Mouse (Mus musculus): Measurements from ENCODE around the gene Galnt6. TPM values are rescaled to one million over a fixed set of nuclear protein-coding genes. Genes with fewer than 3 reads are reported as not detected.

Galnt6 gene
- polyA plus RNA-seq, 1 experiment from 2014 or later, result 0.27 TPM

DNA sequence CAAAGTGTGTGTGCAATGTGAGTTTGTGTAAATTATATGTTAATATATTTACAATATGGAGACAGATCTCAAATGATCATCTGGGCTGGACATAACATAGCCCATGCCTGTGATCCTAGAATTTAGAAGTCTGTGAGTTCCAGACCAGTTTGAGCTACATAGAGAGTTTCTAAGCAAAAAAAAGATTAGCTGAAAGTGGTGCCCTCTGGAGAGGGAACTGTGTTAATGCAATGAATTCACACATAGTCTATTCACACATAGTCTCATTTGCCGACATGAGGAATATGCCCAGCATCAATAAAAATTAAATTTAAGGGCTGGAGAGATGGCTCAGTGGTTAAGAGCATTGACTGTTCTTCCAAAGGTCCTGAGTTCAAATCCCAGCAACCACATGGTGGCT, 52.7 kb downstream of the Galnt6 start:
- no peaks in the 10 kb centered on the region for H3K36me3 ChIP-seq
- H3K4me1 ChIP-seq, result no peaks in the 10 kb centered on the region
- no peak for ATAC-seq (replicated peaks)
- no peak overlapping the region for H3K27ac ChIP-seq (replicated peaks)
- H3K4me2 ChIP-seq (replicated peaks), result no peak overlapping the region
- H3K9ac ChIP-seq (replicated peaks), result no peak overlapping the region
- no peak overlapping the region for H3K4me3 ChIP-seq
- H3K9me3 ChIP-seq, result no peaks in the 10 kb centered on the region
- 81% methylated on average over 1 of the region's 1 CpGs for WGBS
- H3K27me3 ChIP-seq, result no peaks in the 10 kb centered on the region

- no peak overlapping the region for H3K4me2 ChIP-seq (replicated peaks)
- H3K27ac ChIP-seq (replicated peaks), result no peak overlapping the region
- H3K9me3 ChIP-seq, result no peaks in the 10 kb centered on the region
- 66% methylated on average over 3 of the region's 3 CpGs for WGBS
- H3K27me3 ChIP-seq, result no peaks in the 10 kb centered on the region
- no peak overlapping the region for H3K9ac ChIP-seq (replicated peaks)
- H3K4me1 ChIP-seq, result no peaks in the 10 kb centered on the region
- no peak for ATAC-seq (replicated peaks)
- H3K36me3 ChIP-seq, result no peaks in the 10 kb centered on the region
- H3K4me3 ChIP-seq, result no peak overlapping the region
Observed at GRCm38 (mm10) chr15:100675486-100675885, 53.7 kb downstream of the Galnt6 start.

- Histone ChIP-seq H3K27ac (replicated peaks) (no peak overlapping the region), H3K36me3 (no peaks in the 10 kb centered on the region), H3K4me1 (no peaks in the 10 kb centered on the region), H3K9me3 (no peaks in the 10 kb centered on the region), H3K27me3 (no peaks in the 10 kb centered on the region), H3K9ac (replicated peaks) (no peak overlapping the region), H3K4me2 (replicated peaks) (no peak overlapping the region), H3K4me3 (no peak overlapping the region)
- ATAC-seq (replicated peaks), result no peak
- 89% methylated on average over 10 of the region's 10 CpGs for WGBS
Observed at GRCm38 (mm10) chr15:100674566-100674965, 54.6 kb downstream of the Galnt6 start.

- H3K4me3 ChIP-seq, result no peak overlapping the region
- no peak overlapping the region for H3K4me2 ChIP-seq (replicated peaks)
- WGBS, result 44% methylated on average over 12 of the region's 12 CpGs
- ATAC-seq (replicated peaks), result no peak
- no peaks in the 10 kb centered on the region for H3K27me3 ChIP-seq
- H3K27ac ChIP-seq (replicated peaks), result no peak overlapping the region
- H3K9ac ChIP-seq (replicated peaks), result no peak overlapping the region
- no peaks in the 10 kb centered on the region for H3K4me1 ChIP-seq
- no peaks in the 10 kb centered on the region for H3K9me3 ChIP-seq
- no peaks in the 10 kb centered on the region for H3K36me3 ChIP-seq
Observed at GRCm38 (mm10) chr15:100673585-100674391, 55.4 kb downstream of the Galnt6 start.

DNA sequence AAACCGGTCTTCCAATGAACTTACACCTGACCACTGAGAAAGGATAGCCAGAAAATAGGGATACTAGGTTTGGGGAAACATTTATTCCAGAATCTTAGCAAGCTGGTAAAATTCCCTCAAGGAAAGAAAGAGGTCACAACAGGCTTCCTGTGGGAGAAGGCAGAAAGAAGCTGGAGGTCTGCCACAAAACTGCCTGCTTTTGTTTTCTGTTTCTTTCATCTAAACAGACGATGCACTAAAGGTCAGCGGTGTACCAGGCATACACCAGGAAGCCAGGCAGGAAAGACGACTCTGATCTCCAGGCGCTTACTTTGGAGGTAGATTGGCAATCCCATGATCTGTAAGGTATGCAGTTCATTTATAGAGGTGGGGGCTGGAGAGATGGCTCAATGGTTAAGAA, 58.3 kb downstream of the Galnt6 start:
- 67% methylated on average over 5 of the region's 5 CpGs for WGBS
- no peaks in the 10 kb centered on the region for H3K27me3 ChIP-seq
- H3K36me3 ChIP-seq, result no peaks in the 10 kb centered on the region
- H3K9ac ChIP-seq (replicated peaks), result no peak overlapping the region
- no peak overlapping the region for H3K4me2 ChIP-seq (replicated peaks)
- H3K9me3 ChIP-seq, result no peaks in the 10 kb centered on the region
- no peak overlapping the region for H3K4me3 ChIP-seq
- H3K27ac ChIP-seq (replicated peaks), result no peak overlapping the region
- H3K4me1 ChIP-seq, result no peaks in the 10 kb centered on the region
- no peak for ATAC-seq (replicated peaks)

DNA sequence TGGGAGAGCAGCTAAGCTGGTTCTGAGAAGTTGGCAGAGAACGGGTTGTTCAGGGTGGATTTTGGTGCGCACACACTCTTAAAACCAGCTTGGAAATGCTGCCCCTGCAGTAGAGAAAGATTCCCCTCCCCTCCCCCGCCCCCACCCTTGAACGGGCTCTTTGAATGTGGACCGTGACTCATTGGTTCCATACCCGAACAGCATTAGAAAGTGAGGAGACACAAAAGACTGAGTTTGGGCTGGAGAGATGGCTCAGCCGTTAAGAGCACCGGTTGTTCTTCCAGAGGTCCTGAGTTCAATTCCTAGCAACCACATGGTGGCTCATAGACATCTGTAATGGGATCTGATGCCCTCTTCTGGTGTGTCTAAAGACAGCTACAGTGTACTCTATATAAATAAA, 59.2 kb downstream of the Galnt6 start:
- H3K36me3 ChIP-seq, result no peaks in the 10 kb centered on the region
- H3K27me3 ChIP-seq, result no peaks in the 10 kb centered on the region
- H3K4me3 ChIP-seq, result no peak overlapping the region
- H3K9me3 ChIP-seq, result no peaks in the 10 kb centered on the region
- WGBS, result 88% methylated on average over 8 of the region's 8 CpGs
- no peak overlapping the region for H3K9ac ChIP-seq (replicated peaks)
- H3K4me1 ChIP-seq, result no peaks in the 10 kb centered on the region
- no peak overlapping the region for H3K27ac ChIP-seq (replicated peaks)
- no peak overlapping the region for H3K4me2 ChIP-seq (replicated peaks)
- ATAC-seq (replicated peaks), result no peak

GRCm38 (mm10) chr15:100669337-100669736, 59.8 kb downstream of the Galnt6 start, which contains the start of gene Bin2:
Gene Bin2, minus strand, starts transcription at chr15:100669553.
- ATAC-seq (replicated peaks), result no peak
- H3K4me2 ChIP-seq (replicated peaks), result no peak within 1 kb of the TSS
- 94% methylated on average over 20 of the region's 20 CpGs for WGBS

DNA sequence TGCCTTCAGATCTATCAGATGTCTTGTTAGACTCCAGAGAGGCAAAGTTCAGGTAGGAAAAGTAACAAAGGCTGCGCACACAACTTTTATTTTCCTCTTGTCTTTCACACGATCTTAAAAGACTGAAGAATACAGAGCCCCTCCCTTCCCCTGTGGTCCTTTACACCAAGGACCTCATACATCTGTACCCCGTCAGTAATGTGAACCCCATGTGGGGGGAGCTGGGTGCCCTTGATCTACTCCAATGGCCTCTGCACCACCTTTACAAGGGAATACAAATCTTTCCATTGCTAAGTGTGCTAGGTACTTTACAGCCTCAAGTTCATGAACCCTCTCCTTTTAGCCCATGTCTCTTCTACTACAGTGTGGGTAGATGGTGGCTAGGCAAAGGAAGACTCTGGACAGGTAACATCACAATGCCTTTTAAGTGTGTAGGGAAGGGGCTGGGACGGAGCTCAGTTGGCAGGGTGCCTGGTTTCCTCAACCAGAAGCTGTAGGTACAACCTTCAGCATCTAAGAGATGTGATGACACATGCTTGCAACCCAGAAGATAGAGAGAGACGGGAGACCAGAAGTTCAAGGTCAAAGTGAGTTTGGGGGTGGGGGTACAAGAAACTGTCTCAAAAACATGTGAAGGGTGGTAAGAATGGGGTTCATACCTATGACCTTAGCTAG, 61.2 kb downstream of the Galnt6 start:
- Histone ChIP-seq H3K36me3 (no peaks in the 10 kb centered on the region), H3K27ac (replicated peaks) (no peak overlapping the region), H3K9me3 (no peaks in the 10 kb centered on the region), H3K4me1 (no peaks in the 10 kb centered on the region), H3K27me3 (no peaks in the 10 kb centered on the region), H3K4me3 (no peak overlapping the region), H3K9ac (replicated peaks) (no peak overlapping the region), H3K4me2 (replicated peaks) (no peak overlapping the region)
- ATAC-seq (replicated peaks), result no peak
- WGBS, result 86% methylated on average over 5 of the region's 5 CpGs

More at GRCm38 (mm10) chr15:100669337-100669736, 59.8 kb downstream of the Galnt6 start, which contains the start of gene Bin2:
- no peaks in the 10 kb centered on the region for H3K4me1 ChIP-seq
- H3K9ac ChIP-seq (replicated peaks), result no peak within 1 kb of the TSS
- H3K27me3 ChIP-seq, result no peaks in the 10 kb centered on the region
- H3K4me3 ChIP-seq, result no peak within 1 kb of the TSS
- no peaks in the 10 kb centered on the region for H3K9me3 ChIP-seq
- no peak within 1 kb of the TSS for H3K27ac ChIP-seq (replicated peaks)
- no peaks in the 10 kb centered on the region for H3K36me3 ChIP-seq

GRCm38 (mm10) chr15:100667420-100667819, 61.8 kb downstream of the Galnt6 start:
- Histone ChIP-seq H3K9ac (replicated peaks) (no peak overlapping the region), H3K27me3 (no peaks in the 10 kb centered on the region), H3K27ac (replicated peaks) (no peak overlapping the region), H3K4me3 (no peak overlapping the region), H3K36me3 (no peaks in the 10 kb centered on the region), H3K9me3 (no peaks in the 10 kb centered on the region), H3K4me2 (replicated peaks) (no peak overlapping the region), H3K4me1 (no peaks in the 10 kb centered on the region)
- ATAC-seq (replicated peaks), result no peak
- 65% methylated on average over 6 of the region's 6 CpGs for WGBS

DNA sequence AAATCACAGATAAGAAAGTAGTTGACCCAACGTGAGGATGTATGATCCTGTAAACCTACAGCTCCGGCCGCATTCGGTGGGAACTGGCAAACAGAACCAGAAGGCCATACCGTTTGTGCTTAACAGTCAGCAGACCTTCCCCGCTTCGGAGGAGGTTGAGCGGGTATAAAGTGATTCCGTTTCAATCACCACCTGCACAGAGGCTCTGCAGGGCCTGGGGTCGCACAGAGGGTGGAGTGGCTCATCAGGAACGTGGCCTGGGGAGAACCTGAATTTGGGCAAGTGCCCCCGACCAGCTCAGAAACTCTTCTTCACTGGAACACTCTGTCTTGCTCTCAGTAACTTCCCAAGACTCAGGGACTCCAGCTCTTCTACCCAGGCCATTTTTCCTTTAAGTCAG, 62.3 kb downstream of the Galnt6 start:
- Histone ChIP-seq H3K9me3 (no peaks in the 10 kb centered on the region), H3K4me1 (no peaks in the 10 kb centered on the region), H3K27me3 (no peaks in the 10 kb centered on the region), H3K4me3 (no peak overlapping the region), H3K36me3 (no peaks in the 10 kb centered on the region), H3K9ac (replicated peaks) (no peak overlapping the region), H3K4me2 (replicated peaks) (no peak overlapping the region), H3K27ac (replicated peaks) (no peak overlapping the region)
- no peak for ATAC-seq (replicated peaks)
- 45% methylated on average over 12 of the region's 12 CpGs for WGBS

GRCm38 (mm10) chr15:100666219-100666696, 62.9 kb downstream of the Galnt6 start:
- 9% methylated on average over 7 of the region's 7 CpGs for WGBS
- no peak overlapping the region for H3K4me3 ChIP-seq
- no peak for ATAC-seq (replicated peaks)
- H3K27me3 ChIP-seq, result no peaks in the 10 kb centered on the region
- H3K9ac ChIP-seq (replicated peaks), result no peak overlapping the region
- no peaks in the 10 kb centered on the region for H3K9me3 ChIP-seq
- no peak overlapping the region for H3K4me2 ChIP-seq (replicated peaks)
- H3K4me1 ChIP-seq, result no peaks in the 10 kb centered on the region
- no peak overlapping the region for H3K27ac ChIP-seq (replicated peaks)
- H3K36me3 ChIP-seq, result no peaks in the 10 kb centered on the region

DNA sequence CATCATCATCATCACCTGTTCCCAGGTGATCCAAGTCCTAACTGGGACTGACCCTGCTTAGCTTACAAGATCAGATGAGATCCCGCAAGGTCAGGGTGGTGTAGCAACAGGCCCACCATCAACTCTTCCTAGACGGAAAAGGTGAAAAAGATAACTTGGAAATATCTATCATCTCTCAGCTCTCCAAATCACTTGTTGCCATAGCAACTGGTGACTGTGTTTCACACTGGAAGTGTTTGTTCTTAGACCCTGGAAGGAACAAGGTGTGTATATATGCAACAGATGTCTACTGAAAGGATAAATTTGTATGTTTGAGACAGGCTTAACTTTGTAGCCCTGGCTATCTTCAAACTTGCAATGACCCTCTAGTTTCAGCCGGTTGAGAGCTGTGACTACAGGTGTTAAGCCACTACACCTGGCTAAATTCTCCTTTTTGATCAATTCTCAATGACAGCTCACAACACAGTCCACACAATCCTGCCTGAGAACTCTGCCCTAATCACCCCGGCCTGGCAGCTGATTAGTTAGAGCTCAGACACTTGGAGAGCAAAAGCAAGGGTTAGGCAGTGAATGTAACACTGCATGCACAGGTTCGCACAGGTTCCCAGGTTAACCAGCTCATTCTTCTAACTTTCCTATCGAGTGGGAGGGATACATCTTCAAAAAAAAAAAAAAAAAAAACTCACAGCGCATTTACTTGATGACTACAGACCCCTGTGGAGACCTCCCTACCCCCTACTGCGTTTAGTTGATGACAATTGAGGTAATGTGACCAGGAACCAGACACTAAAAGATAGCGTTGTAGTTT, 63.6 kb downstream of the Galnt6 start:
- no peaks in the 10 kb centered on the region for H3K36me3 ChIP-seq
- no peak overlapping the region for H3K4me3 ChIP-seq
- 38% methylated on average over 9 of the region's 9 CpGs for WGBS
- H3K9ac ChIP-seq (replicated peaks), result no peak overlapping the region
- H3K9me3 ChIP-seq, result no peaks in the 10 kb centered on the region
- no peak overlapping the region for H3K4me2 ChIP-seq (replicated peaks)
- H3K4me1 ChIP-seq, result no peaks in the 10 kb centered on the region
- no peak overlapping the region for H3K27ac ChIP-seq (replicated peaks)
- ATAC-seq (replicated peaks), result no peak
- no peaks in the 10 kb centered on the region for H3K27me3 ChIP-seq

Measured in forebrain, embryonic 15.5 days (tissue).